Mouse (Mus musculus) CH12.LX (cell line): ENCODE measurements at regions not wholly inside any gene's neighbourhood (a gene's known extent, or its start where the extent isn't known, plus 50 kb on each side); places are given as distances from the start of the nearest gene placed in this dataset.

Source experiments
- BHLHE40 ChIP-seq: IDR thresholded peaks from 2 replicates; pipeline ENCODE4 v1.6.1; 2011; ENCODE audit warnings: mild to moderate bottlenecking, low read depth, low read length, improper control_type of control experiment
- CTCF ChIP-seq, 2 experiments: IDR thresholded peaks in 1 of 2; conservative IDR thresholded peaks in 1 of 2; 2 replicates each; pipeline ENCODE4 v1.5.1; 2011 to 2012; ENCODE audit warnings: low read depth in 2 of 2, low read length in 2 of 2, improper control_type of control experiment in 1 of 2, inconsistent platforms in 1 of 2, mild to moderate bottlenecking in 1 of 2, moderate library complexity in 1 of 2
- ELF1 ChIP-seq: IDR thresholded peaks from 2 replicates; pipeline ENCODE4 v1.6.1; 2014; ENCODE audit warnings: low read depth, mild to moderate bottlenecking, inconsistent platforms, low read length, improper control_type of control experiment
- EP300 ChIP-seq: IDR thresholded peaks from 2 replicates; pipeline ENCODE4 v1.6.1; 2011; ENCODE audit warnings: low read length, improper control_type of control experiment
- GABPA ChIP-seq: IDR thresholded peaks from 2 replicates; pipeline ENCODE4 v1.6.1; 2012; ENCODE audit warnings: low read depth, low read length, improper control_type of control experiment, inconsistent platforms; ENCODE audit not compliant: insufficient replicate concordance
- MAX ChIP-seq: IDR thresholded peaks from 2 replicates; pipeline ENCODE4 v1.6.1; 2011; ENCODE audit warnings: low read length, improper control_type of control experiment
- POLR2A ChIP-seq: IDR thresholded peaks from 2 replicates; pipeline ENCODE4 v1.6.1; 2011; ENCODE audit warnings: low read depth, mild to moderate bottlenecking, improper control_type of control experiment, low read length
- SMC3 ChIP-seq: IDR thresholded peaks from 2 replicates; pipeline ENCODE4 v1.6.1; 2011; ENCODE audit warnings: low read depth, low read length, improper control_type of control experiment
- UBTF ChIP-seq: IDR thresholded peaks from 2 replicates; pipeline ENCODE4 v1.6.1; 2012; ENCODE audit warnings: low read depth, mild to moderate bottlenecking, inconsistent platforms, low read length, improper control_type of control experiment, moderate library complexity

GRCm38 (mm10) chr15:96107503-96107902 is 179.8 kb upstream of the Arid2 start:
- no peak for TF ChIP-seq POLR2A
- TF ChIP-seq BHLHE40: no peak
- TF ChIP-seq CTCF (conservative IDR thresholded peaks at IDR 0.05 in 1 of 2, IDR thresholded peaks at IDR 0.05 in 1 of 2; ENCODE audit: low read depth in 2 of 2, low read length in 2 of 2): no peak
- no peak for TF ChIP-seq GABPA
- TF ChIP-seq EP300: no peak
- TF ChIP-seq UBTF: no peak
- TF ChIP-seq SMC3: no peak
- no peak for TF ChIP-seq ELF1
- no peak for TF ChIP-seq MAX
